Mouse (Mus musculus): ENCODE measurements around the gene Ap4m1. TPM values are rescaled to one million over a fixed set of nuclear protein-coding genes. Genes with fewer than 3 reads are reported as not detected.
A peak's percentile ranks its signal among the peaks of the same experiment; 100 is the strongest.

The Ap4m1 gene
- total RNA-seq (2021): 21.4 and 24.2 TPM in 2 replicates
- long read RNA-seq, experiment 1, transcript Ap4m1-201 (15 exons, 3,479 nt): major isoform, 6 of 14 reads
- long read RNA-seq, experiment 1, partial matches to known transcripts: 0 of 14 reads
- long read RNA-seq, experiment 1, other reads (novel, unspliced or antisense): 8 of 14 reads
- long read RNA-seq, experiment 2, partial matches to known transcripts: 0 of 15 reads
- long read RNA-seq, experiment 2, other reads (novel, unspliced or antisense): 12 of 15 reads

- peak; percentile 98 for DNase-seq
These were observed at the start of gene Ap4m1, which contains the start of gene Mcm7 for GRCm38 (mm10) chr5:138171695-138172491. TSS of gene Ap4m1 (plus strand) at chr5:138172002. TSS of gene Mcm7 (minus strand) at chr5:138172422.

- no peak for DNase-seq
These were observed 39.3 kb upstream of the Ap4m1 start for GRCm38 (mm10) chr5:138132425-138133064.

- no peak for DNase-seq
These were observed 34.5 kb upstream of the Ap4m1 start for GRCm38 (mm10) chr5:138137257-138137656.

DNA sequence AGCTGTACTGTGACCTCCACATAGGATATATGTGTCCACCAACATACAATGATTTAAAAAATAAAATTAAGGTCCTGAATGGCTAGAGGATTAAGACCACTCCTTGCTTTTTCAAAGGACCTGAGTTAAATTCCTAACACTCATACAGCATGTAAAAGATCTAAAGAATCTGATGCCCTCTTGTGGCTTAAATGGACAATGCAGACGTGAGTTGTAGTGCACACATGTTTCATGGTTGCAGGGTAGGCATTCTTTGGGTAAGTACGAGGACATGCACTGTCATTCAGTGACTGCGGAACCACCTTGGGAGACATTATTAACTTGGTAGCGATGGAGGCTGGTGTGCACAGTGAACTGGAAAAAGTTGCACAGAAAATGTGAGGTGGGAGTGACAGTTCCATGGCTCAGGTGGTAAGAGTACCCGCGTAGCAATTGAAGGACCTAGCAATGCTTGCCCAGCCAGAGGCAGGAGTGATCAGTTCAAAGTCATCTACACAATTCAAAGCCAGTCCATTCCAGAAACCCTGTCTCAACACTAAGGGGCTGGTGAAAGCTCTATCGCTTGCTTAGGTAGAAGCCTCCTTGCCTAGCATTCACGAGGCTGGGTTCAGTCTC lies 33.8 kb upstream of the Ap4m1 start:
- peak; percentile 54 for DNase-seq

- no peak for DNase-seq
These were observed 33.2 kb upstream of the Ap4m1 start for GRCm38 (mm10) chr5:138138585-138138984.

GRCm38 (mm10) chr5:138154390-138154789 lies 17.4 kb upstream of the Ap4m1 start:
- DNase-seq: no peak

- DNase-seq: peak; percentile 93
These were observed 16.3 kb upstream of the Ap4m1 start, which contains the start of gene Zfp113 for GRCm38 (mm10) chr5:138155443-138155976. TSS of gene Zfp113 (minus strand) at chr5:138155744.

- DNase-seq: no peak
These were observed 11.5 kb upstream of the Ap4m1 start for GRCm38 (mm10) chr5:138160224-138160762.

GRCm38 (mm10) chr5:138160842-138161665 lies 10.7 kb upstream of the Ap4m1 start, which contains the start of gene Cops6:
TSS of gene Cops6 (plus strand) at chr5:138161071.
- peak; percentile 98 for DNase-seq

DNA sequence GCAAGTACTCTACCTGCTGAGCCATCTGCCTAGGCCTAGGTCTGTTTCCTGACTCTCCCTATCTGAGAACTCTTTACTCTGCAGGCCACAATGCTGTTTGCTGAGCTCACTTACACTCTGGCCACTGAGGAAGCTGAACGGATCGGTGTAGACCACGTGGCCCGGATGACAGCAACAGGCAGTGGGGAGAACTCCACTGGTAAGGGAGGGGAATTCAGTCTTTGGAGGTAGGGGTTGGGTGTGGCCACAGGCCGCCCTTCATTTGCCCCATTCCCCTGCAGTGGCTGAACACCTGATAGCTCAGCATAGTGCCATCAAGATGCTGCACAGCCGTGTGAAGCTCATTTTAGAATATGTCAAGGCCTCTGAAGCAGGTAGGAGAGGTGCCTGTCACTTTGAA lies 8.8 kb upstream of the Ap4m1 start:
- no peak for DNase-seq

- DNase-seq: no peak
These were observed 8.2 kb upstream of the Ap4m1 start for GRCm38 (mm10) chr5:138163610-138164009.

DNA sequence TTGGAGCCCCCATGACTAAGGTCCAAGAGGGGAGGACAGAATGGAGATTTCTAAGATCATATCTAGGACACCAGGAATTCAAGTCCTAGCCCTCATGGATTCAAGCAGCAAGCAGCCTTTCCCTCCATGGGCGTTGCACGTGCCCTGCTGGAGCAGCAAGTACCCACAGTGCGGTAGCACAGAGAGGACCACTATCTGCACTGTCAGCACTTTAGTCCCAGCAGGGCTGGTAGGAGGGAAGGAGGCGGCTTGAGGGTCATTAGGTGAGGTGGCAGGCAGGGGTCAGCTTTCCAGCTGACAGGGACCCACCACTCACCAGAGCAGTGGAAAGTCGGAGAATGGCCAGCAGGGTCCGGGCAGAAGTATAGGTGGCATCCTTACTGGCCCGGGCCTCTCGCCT lies 6.2 kb upstream of the Ap4m1 start:
- no peak for DNase-seq

DNA sequence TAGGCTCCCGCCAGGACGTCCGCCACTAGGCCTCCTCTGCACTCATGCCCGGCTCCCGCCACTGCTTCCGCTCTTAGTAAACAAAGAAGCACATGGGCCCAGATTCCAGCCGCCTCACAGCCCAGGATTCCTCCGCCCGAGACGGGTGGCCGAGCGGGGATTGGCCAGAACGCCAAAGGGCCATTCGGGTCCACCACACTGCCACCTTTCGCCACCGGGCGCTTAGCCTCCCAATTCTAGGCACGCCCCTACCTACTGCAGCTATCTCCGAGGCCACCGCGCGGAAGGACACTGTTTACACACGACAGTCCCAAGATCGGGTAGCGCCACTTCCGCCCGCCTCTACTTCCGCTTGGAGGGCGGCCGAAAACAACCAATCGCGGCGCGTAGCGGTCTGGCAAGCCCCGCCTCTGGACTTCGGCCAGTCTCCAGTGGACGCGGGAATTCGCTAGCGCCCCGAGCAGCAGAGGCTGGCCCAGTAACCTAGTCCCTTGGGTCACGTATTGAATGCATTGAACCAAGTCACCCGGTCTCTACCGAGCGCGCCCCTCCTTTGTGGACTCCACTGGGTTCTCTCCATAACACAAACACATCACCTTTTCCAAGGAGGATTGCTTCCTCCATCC lies 753 bp upstream of the Ap4m1 start:
- peak; percentile 98 for DNase-seq

DNA sequence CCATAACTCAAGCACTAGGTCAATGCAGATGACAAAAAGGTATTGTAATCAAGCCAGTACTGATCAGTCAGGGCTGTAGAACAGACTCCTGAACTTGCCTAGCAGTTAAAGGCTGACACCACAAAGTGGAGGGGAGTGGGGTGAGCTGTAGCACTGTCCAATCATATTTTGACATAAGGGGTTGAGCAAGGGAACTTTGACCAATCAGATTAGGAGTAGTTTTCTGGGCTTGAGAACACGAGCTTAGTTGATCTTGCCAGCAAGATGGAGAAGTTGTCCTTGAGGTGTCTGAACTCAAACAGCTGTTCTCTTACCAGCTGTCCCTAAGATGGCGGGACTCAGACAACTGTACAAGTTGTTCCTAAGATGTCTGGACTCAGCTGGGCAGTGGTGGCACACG lies 1.4 kb downstream of the Ap4m1 start:
- DNase-seq: no peak

DNA sequence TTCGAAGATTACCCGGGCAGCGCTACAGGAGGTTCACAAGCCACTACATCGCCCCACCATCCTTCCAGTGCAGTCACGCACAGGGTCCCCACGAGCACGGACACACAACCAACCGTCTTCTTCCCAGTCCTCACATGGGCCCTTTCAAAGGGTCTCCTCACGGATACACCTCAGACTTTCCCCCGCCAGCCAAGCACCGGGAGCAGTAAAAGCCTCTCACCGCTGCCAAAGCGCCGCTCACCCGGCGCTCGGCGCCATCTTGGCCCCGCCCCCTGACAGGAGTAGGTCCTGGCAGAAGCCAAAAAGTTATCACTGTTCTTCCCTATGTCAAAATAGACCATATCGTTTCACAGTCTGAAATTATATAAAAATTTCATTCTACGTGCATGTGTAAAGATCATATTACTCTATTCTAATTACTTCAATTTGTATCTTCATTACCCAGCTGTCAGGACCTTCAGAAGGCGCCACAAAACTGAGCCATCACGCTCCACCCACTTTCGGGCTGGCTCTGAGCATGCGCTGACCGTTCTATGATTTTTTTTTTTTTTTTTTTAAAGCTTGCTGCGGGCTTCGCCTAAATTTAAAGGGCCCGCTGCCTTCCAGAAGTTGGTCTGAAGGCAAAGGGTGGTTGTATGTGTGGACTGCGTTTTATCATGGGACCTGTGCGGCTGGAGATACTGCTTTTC lies 15.3 kb downstream of the Ap4m1 start, which contains the start of the genes Taf6 and Cnpy4:
Taf6 (minus strand) TSS at position 502 of the 689 bp plus-strand sequence.
Cnpy4 (plus strand) TSS at position 536 of the 689 bp plus-strand sequence.
- DNase-seq: peak; percentile 88

DNA sequence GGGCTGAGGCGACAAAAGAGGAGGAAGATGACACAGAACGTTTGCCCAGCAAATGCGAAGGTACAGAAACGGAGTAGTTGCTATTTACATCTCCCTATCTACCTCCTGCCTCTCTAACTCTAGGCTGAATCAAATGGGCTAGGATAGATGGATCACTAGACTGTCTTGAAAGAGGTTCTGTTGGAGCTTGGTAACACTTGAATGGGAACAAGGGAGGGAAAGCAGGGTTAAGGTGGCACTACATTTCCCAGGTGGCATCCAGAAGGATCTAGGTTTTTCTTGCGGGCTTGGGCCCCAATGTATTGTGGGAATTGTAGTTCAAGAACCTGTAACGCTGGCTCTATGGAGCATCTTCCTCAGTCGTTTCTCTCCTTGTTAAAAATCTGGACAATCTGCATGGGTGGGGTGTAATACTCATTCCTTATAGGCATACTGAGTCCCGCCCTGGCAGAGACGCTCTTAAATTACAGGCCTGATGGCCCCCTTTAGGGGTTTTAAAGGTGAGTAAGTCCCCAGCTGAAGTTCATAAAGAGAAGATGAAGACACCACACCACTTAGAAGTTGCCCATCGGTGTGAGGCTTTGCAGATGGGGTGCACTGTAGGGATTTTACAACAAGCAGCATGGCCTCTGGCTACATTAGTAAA lies 16.0 kb downstream of the Ap4m1 start:
- peak; percentile 76 for DNase-seq

GRCm38 (mm10) chr5:138193771-138194727 lies 22.2 kb downstream of the Ap4m1 start, which contains the start of gene Mblac1:
TSS of gene Mblac1 (plus strand) at chr5:138194314.
- peak; percentile 90 for DNase-seq
